Mouse (Mus musculus): ENCODE data around the gene Zfp691. TPM values are rescaled to one million over a fixed set of nuclear protein-coding genes. Genes with fewer than 3 reads are reported as not detected.

Zfp691 gene
- polyA plus RNA-seq, 1 experiment from 2014 or later: 4.9 TPM

- H3K4me2 ChIP-seq (replicated peaks): no peak overlapping the region
- ATAC-seq (ENCODE audit: low FRiP score) (no peak), DNase-seq (ENCODE audit: low spot score) (no peak)
- no peak overlapping the region for H3K9ac ChIP-seq
- no peaks in the 10 kb centered on the region for H3K27me3 ChIP-seq (ENCODE audit: control insufficient read depth, insufficient read depth, low read length)
- no peak overlapping the region for H3K27ac ChIP-seq
- no peaks in the 10 kb centered on the region for H3K9me3 ChIP-seq (ENCODE audit: control insufficient read depth, low read length)
- no peaks in the 10 kb centered on the region for H3K4me1 ChIP-seq (replicated peaks; ENCODE audit: control insufficient read depth, insufficient read depth, low read length)
- H3K4me3 ChIP-seq (replicated peaks; ENCODE audit: low read length): no peak overlapping the region
- 44% methylated on average over 2 of the region's 2 CpGs for WGBS
- H3K36me3 ChIP-seq (replicated peaks; ENCODE audit: control insufficient read depth, insufficient read depth): no peaks in the 10 kb centered on the region
These were observed 16.8 kb downstream of the Zfp691 start for GRCm38 (mm10) chr4:119157186-119157585.

- no peak overlapping the region for H3K9ac ChIP-seq
- 88% methylated on average over 11 of the region's 11 CpGs for WGBS
- H3K4me3 ChIP-seq (replicated peaks; ENCODE audit: low read length): no peak overlapping the region
- no peaks in the 10 kb centered on the region for H3K27me3 ChIP-seq (ENCODE audit: control insufficient read depth, insufficient read depth, low read length)
- H3K4me2 ChIP-seq (replicated peaks): no peak overlapping the region
- DNase-seq (ENCODE audit: low spot score) (no peak), ATAC-seq (ENCODE audit: low FRiP score) (no peak)
- H3K36me3 ChIP-seq (replicated peaks; ENCODE audit: control insufficient read depth, insufficient read depth): no peaks in the 10 kb centered on the region
- no peaks in the 10 kb centered on the region for H3K9me3 ChIP-seq (ENCODE audit: control insufficient read depth, low read length)
- no peaks in the 10 kb centered on the region for H3K4me1 ChIP-seq (replicated peaks; ENCODE audit: control insufficient read depth, insufficient read depth, low read length)
- H3K27ac ChIP-seq: no peak overlapping the region
These were observed 25.3 kb downstream of the Zfp691 start for GRCm38 (mm10) chr4:119148741-119149140.

DNA sequence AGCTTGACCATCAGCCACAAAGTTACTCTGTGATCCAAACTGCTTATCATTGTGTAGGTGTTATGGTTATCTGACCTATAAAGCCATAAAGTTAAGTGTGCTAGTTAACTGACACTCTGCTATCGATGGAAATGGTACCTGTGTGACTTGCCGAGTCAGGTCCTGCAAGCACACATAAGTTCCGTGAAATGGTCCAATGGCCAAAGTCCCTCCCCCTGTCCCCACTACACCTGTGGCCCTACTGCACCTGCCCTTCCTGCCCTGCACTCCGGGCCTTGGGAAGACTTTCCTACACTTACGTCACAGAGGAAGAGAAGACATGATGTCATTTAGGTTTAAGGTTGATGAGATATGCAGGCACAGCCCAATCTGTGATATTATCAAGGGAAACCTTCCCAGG lies 26.6 kb downstream of the Zfp691 start:
- 95% methylated on average over 5 of the region's 5 CpGs for WGBS
- Histone ChIP-seq H3K27ac (no peak overlapping the region), H3K36me3 (replicated peaks; ENCODE audit: control insufficient read depth, insufficient read depth) (no peaks in the 10 kb centered on the region), H3K9ac (no peak overlapping the region), H3K27me3 (ENCODE audit: control insufficient read depth, insufficient read depth, low read length) (no peaks in the 10 kb centered on the region), H3K4me3 (replicated peaks; ENCODE audit: low read length) (no peak overlapping the region), H3K9me3 (ENCODE audit: control insufficient read depth, low read length) (no peaks in the 10 kb centered on the region), H3K4me2 (replicated peaks) (no peak overlapping the region), H3K4me1 (replicated peaks; ENCODE audit: control insufficient read depth, insufficient read depth, low read length) (no peaks in the 10 kb centered on the region)
- DNase-seq (ENCODE audit: low spot score) (no peak), ATAC-seq (ENCODE audit: low FRiP score) (no peak)

DNA sequence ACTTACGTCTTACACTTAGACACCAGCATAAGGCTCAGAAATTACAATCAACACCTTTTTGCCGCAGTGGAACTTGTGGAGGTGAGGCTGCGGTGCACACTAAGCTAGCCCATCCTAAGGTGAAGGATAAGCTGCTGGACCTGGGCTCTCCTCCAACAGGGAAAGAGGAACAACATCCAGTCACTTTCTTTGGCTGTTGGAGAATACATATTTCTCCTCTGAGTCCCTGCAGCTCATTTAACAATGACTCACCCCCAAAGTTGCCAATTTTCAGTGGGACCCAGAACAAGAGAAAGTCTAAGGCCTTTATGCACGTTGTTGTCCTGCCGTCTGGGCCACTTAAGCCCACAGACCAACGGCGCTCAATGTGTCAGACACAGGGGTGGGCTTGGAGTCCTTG lies 27.2 kb downstream of the Zfp691 start:
- H3K9me3 ChIP-seq (ENCODE audit: control insufficient read depth, low read length): no peaks in the 10 kb centered on the region
- no peak overlapping the region for H3K4me2 ChIP-seq (replicated peaks)
- H3K27ac ChIP-seq: no peak overlapping the region
- no peaks in the 10 kb centered on the region for H3K36me3 ChIP-seq (replicated peaks; ENCODE audit: control insufficient read depth, insufficient read depth)
- H3K4me3 ChIP-seq (replicated peaks; ENCODE audit: low read length): no peak overlapping the region
- no peak for DNase-seq (ENCODE audit: low spot score)
- no peak for ATAC-seq (ENCODE audit: low FRiP score)
- no peaks in the 10 kb centered on the region for H3K4me1 ChIP-seq (replicated peaks; ENCODE audit: control insufficient read depth, insufficient read depth, low read length)
- H3K9ac ChIP-seq: no peak overlapping the region
- 89% methylated on average over 7 of the region's 7 CpGs for WGBS
- no peaks in the 10 kb centered on the region for H3K27me3 ChIP-seq (ENCODE audit: control insufficient read depth, insufficient read depth, low read length)

DNA sequence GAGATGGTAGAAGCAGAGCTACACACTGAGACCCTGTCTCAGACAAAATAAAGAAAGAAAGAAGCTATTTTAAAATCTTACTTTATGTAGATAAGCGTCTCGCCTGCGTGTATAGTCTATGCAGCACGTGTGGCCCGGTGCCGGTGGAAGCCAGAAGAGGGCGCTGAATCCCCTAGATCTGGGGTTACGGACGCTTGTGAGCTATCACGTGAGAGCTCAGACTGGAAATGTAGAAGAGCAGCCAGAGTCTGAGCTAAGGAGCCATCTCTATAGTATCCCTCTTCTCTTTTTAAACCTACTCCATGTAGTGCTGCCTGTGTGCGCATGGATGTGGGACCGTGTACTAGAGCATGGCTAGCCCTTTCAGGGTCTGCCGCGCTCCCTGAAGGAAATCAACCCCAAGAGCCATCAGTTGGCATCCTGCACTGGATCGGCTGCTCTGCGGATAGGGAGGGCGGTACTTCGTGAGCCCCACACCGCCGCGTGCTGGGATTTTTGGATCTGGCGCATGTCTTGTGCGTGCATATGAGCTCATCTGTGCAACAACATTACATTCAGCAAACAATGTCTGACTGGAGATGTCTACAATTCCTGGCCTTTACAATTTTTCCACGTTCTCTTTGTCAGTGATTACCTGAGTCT lies 31.6 kb downstream of the Zfp691 start:
- peak overlapping the region; percentile 47 for H3K4me2 ChIP-seq (replicated peaks)
- H3K27me3 ChIP-seq (ENCODE audit: control insufficient read depth, insufficient read depth, low read length): no peaks in the 10 kb centered on the region
- H3K36me3 ChIP-seq (replicated peaks; ENCODE audit: control insufficient read depth, insufficient read depth): no peaks in the 10 kb centered on the region
- H3K9ac ChIP-seq: peak overlapping the region; percentile 39; the same call in 1 of the 2 replicates
- H3K4me3 ChIP-seq (replicated peaks; ENCODE audit: low read length): peak overlapping the region; percentile 15
- H3K4me1 ChIP-seq (replicated peaks; ENCODE audit: control insufficient read depth, insufficient read depth, low read length): no peaks in the 10 kb centered on the region; the same call in 1 of the 2 replicates
- ATAC-seq (ENCODE audit: low FRiP score): peak; percentile 82
- H3K27ac ChIP-seq: peak overlapping the region; percentile 39; the same call in 1 of the 2 replicates
- DNase-seq (ENCODE audit: low spot score): peak; percentile 81
- no peaks in the 10 kb centered on the region for H3K9me3 ChIP-seq (ENCODE audit: control insufficient read depth, low read length)
- WGBS: 29% methylated on average over 24 of the region's 24 CpGs

DNA sequence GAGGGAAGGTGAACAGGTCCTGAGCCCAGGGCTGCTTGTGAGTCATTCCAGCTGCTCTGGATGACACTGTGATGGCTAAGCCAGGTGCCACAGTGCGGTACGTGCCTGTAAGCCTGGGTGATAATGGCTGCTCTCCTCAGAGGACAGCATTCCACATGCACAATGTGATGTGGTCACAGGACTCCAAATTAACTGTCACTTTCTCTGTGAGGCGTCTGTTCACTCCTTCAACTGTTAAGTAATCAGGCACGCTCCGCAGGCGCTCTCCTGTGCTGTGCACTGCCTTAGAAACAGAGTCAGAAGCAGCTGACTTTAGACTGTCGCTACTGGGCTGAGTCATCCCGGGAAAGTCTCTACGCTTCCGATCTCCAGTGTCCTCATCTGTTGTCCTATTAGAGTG lies 32.8 kb downstream of the Zfp691 start:
- H3K36me3 ChIP-seq (replicated peaks; ENCODE audit: control insufficient read depth, insufficient read depth): peaks cover under 1% of the 10 kb centered on the region; the same call in 1 of the 2 replicates
- no peak for ATAC-seq (ENCODE audit: low FRiP score)
- H3K4me1 ChIP-seq (replicated peaks; ENCODE audit: control insufficient read depth, insufficient read depth, low read length): no peaks in the 10 kb centered on the region; the same call in 1 of the 2 replicates
- no peak for DNase-seq (ENCODE audit: low spot score)
- H3K4me2 ChIP-seq (replicated peaks): no peak overlapping the region
- no peak overlapping the region for H3K4me3 ChIP-seq (replicated peaks; ENCODE audit: low read length)
- no peaks in the 10 kb centered on the region for H3K27me3 ChIP-seq (ENCODE audit: control insufficient read depth, insufficient read depth, low read length)
- no peak overlapping the region for H3K27ac ChIP-seq
- H3K9ac ChIP-seq: no peak overlapping the region
- no peaks in the 10 kb centered on the region for H3K9me3 ChIP-seq (ENCODE audit: control insufficient read depth, low read length)
- WGBS: 39% methylated on average over 10 of the region's 10 CpGs

DNA sequence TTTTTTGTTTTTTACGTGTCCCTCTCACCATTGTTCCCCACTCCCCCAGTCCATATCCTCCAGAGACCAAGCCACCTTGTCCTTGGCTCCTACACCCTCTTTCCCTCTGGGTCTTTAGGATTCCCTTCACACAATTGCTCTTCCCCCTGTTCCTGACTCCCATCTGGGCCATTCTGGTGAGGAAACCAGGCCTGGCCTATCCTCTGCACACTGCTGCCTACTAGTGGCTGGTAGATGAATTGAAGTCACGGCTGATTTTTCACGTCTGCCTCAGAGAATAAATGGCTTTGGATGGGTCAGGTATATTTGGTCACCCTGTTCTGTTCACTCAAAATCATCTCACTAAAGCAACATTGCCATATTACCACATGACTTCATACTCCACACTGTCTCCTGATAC lies 33.9 kb downstream of the Zfp691 start:
- ATAC-seq (ENCODE audit: low FRiP score): no peak
- 51% methylated on average over 3 of the region's 3 CpGs for WGBS
- H3K36me3 ChIP-seq (replicated peaks; ENCODE audit: control insufficient read depth, insufficient read depth): peaks cover 11% of the 10 kb centered on the region; the same call in 1 of the 2 replicates
- H3K9ac ChIP-seq: no peak overlapping the region
- no peak overlapping the region for H3K27ac ChIP-seq
- no peak overlapping the region for H3K4me3 ChIP-seq (replicated peaks; ENCODE audit: low read length)
- H3K4me2 ChIP-seq (replicated peaks): no peak overlapping the region
- DNase-seq (ENCODE audit: low spot score): no peak
- no peaks in the 10 kb centered on the region; the same call in 1 of the 2 replicates for H3K4me1 ChIP-seq (replicated peaks; ENCODE audit: control insufficient read depth, insufficient read depth, low read length)
- no peaks in the 10 kb centered on the region for H3K27me3 ChIP-seq (ENCODE audit: control insufficient read depth, insufficient read depth, low read length)
- H3K9me3 ChIP-seq (ENCODE audit: control insufficient read depth, low read length): no peaks in the 10 kb centered on the region

- Histone ChIP-seq H3K36me3 (replicated peaks; ENCODE audit: control insufficient read depth, insufficient read depth) (peaks cover 24% of the 10 kb centered on the region), H3K4me1 (replicated peaks; ENCODE audit: control insufficient read depth, insufficient read depth, low read length) (no peaks in the 10 kb centered on the region; the same call in 1 of the 2 replicates), H3K27ac (no peak overlapping the region), H3K27me3 (ENCODE audit: control insufficient read depth, insufficient read depth, low read length) (no peaks in the 10 kb centered on the region), H3K9me3 (ENCODE audit: control insufficient read depth, low read length) (no peaks in the 10 kb centered on the region), H3K9ac (no peak overlapping the region), H3K4me2 (replicated peaks) (peak overlapping the region; percentile 45), H3K4me3 (replicated peaks; ENCODE audit: low read length) (peak overlapping the region; percentile 16)
- DNase-seq (ENCODE audit: low spot score) (no peak), ATAC-seq (ENCODE audit: low FRiP score) (no peak)
- WGBS: 56% methylated on average over 8 of the region's 8 CpGs
These were observed 35.2 kb downstream of the Zfp691 start for GRCm38 (mm10) chr4:119138776-119139175.

GRCm38 (mm10) chr4:119138171-119138570 lies 35.8 kb downstream of the Zfp691 start:
- Histone ChIP-seq H3K9ac (peak overlapping the region; percentile 45), H3K27me3 (ENCODE audit: control insufficient read depth, insufficient read depth, low read length) (no peaks in the 10 kb centered on the region), H3K4me3 (replicated peaks; ENCODE audit: low read length) (peak overlapping the region; percentile 16), H3K27ac (0 out of 2 replicates have a peak overlapping the region, but pooled peaks have one; percentile 5), H3K4me1 (replicated peaks; ENCODE audit: control insufficient read depth, insufficient read depth, low read length) (no peaks in the 10 kb centered on the region; the same call in 1 of the 2 replicates), H3K4me2 (replicated peaks) (peak overlapping the region; percentile 45), H3K9me3 (ENCODE audit: control insufficient read depth, low read length) (no peaks in the 10 kb centered on the region), H3K36me3 (replicated peaks; ENCODE audit: control insufficient read depth, insufficient read depth) (peaks cover 29% of the 10 kb centered on the region)
- 10% methylated on average over 18 of the region's 18 CpGs for WGBS
- ATAC-seq (ENCODE audit: low FRiP score) (peak; percentile 91), DNase-seq (ENCODE audit: low spot score) (peak; percentile 85)

All from hindbrain, embryonic 14.5 days (tissue).